Mouse (Mus musculus) brain, embryonic 14.5 days (tissue): ENCODE data around the gene Epha5.

Experiments used
- CTCF ChIP-seq: fragments of 200-500 bp; IDR thresholded peaks from 2 replicates; pipeline ENCODE4 v1.5.1; 2012; ENCODE audit warnings: inconsistent platforms, mild to moderate bottlenecking, moderate library complexity, borderline replicate concordance; ENCODE audit not compliant: insufficient read depth, insufficient read length; ENCODE audit errors: extremely low read depth
- POLR2A ChIP-seq: fragments of 200-500 bp; IDR thresholded peaks from 2 replicates; pipeline ENCODE4 v1.6.1; 2012; ENCODE audit warnings: mild to moderate bottlenecking, inconsistent platforms, borderline replicate concordance; ENCODE audit not compliant: poor library complexity, insufficient read depth, insufficient read length, severe bottlenecking; ENCODE audit errors: extremely low read depth

DNA sequence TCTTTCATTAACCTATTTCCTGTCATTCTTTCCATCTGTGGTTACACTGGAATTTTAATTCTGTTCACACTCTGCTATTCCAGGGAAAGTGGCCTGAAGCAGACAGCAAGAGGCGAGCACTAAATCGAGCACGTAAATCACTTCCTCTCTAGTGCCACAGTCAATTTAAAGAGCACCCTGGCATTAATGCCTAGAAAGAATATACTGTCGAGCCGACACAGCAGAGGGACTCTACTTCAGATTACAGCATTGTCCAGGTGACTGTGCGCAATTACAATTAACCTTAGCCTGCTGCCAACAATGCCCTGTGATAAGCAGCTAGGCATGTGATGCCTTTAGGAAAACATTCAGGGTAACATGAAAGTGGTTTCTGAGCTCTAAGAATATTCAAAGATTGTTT lies 153.2 kb downstream of the Epha5 start:
- TF ChIP-seq CTCF = no peak
- TF ChIP-seq POLR2A = no peak
